Mouse (Mus musculus): ENCODE measurements around the gene Sprr2f. TPM values are rescaled to one million over a fixed set of nuclear protein-coding genes. Genes with fewer than 3 reads are reported as not detected.

Sprr2f gene
- total RNA-seq (2014; rRNA removed) (not detected in 2 replicates), polyA plus RNA-seq (2015; fragmentation: Nextera tagmentation; extraction: Ambion mirVana) (not detected in 2 replicates)

GRCm38 (mm10) chr3:92364887-92365286, at the start of gene Sprr2f:
Gene Sprr2f, plus strand, starts transcription at chr3:92365187.
- WGBS: 64% methylated on average over 3 of the region's 3 CpGs
- Histone ChIP-seq H3K9me3 (ENCODE audit: low read length) (no peaks in the 10 kb centered on the region), H3K4me3 (ENCODE audit: low read length) (no peak within 1 kb of the TSS), H3K27ac (no peak within 1 kb of the TSS), H3K36me3 (ENCODE audit: insufficient read depth, low read length) (no peaks in the 10 kb centered on the region), H3K9ac (replicated peaks; ENCODE audit: low read length) (no peak within 1 kb of the TSS), H3K27me3 (ENCODE audit: insufficient read depth, low read length) (no peaks in the 10 kb centered on the region), H3K4me1 (ENCODE audit: insufficient read depth, low read length) (no peaks in the 10 kb centered on the region), H3K4me2 (ENCODE audit: low read depth, low read length) (no peak within 1 kb of the TSS)
- DNase-seq (ENCODE audit: low spot score) (no peak), ATAC-seq (no peak)
- no peak for TF ChIP-seq CTCF (IDR thresholded peaks at IDR 0.05; ENCODE audit: low read depth)

- no peak for DNase-seq (ENCODE audit: low spot score)
- ATAC-seq: no peak
- Histone ChIP-seq H3K9me3 (ENCODE audit: low read length) (no peaks in the 10 kb centered on the region), H3K9ac (replicated peaks; ENCODE audit: low read length) (no peak within 1 kb of the TSS), H3K27me3 (ENCODE audit: insufficient read depth, low read length) (no peaks in the 10 kb centered on the region), H3K4me3 (ENCODE audit: low read length) (no peak within 1 kb of the TSS), H3K27ac (no peak within 1 kb of the TSS), H3K36me3 (ENCODE audit: insufficient read depth, low read length) (no peaks in the 10 kb centered on the region), H3K4me2 (ENCODE audit: low read depth, low read length) (no peak within 1 kb of the TSS), H3K4me1 (ENCODE audit: insufficient read depth, low read length) (no peaks in the 10 kb centered on the region)
- TF ChIP-seq CTCF (IDR thresholded peaks at IDR 0.05; ENCODE audit: low read depth): no peak
- 79% methylated on average over 2 of the region's 2 CpGs for WGBS
Observed at GRCm38 (mm10) chr3:92316320-92316719, 48.7 kb upstream of the Sprr2f start, which contains the start of gene Sprr2b. Gene Sprr2b, plus strand, starts transcription at chr3:92316620.

- Histone ChIP-seq H3K36me3 (ENCODE audit: insufficient read depth, low read length) (no peaks in the 10 kb centered on the region), H3K9ac (replicated peaks; ENCODE audit: low read length) (no peak overlapping the region), H3K27me3 (ENCODE audit: insufficient read depth, low read length) (no peaks in the 10 kb centered on the region), H3K4me3 (ENCODE audit: low read length) (no peak overlapping the region), H3K4me1 (ENCODE audit: insufficient read depth, low read length) (no peaks in the 10 kb centered on the region), H3K4me2 (ENCODE audit: low read depth, low read length) (no peak overlapping the region), H3K9me3 (ENCODE audit: low read length) (no peaks in the 10 kb centered on the region), H3K27ac (no peak overlapping the region)
- ATAC-seq (no peak), DNase-seq (ENCODE audit: low spot score) (no peak)
- no peak for TF ChIP-seq CTCF (IDR thresholded peaks at IDR 0.05; ENCODE audit: low read depth)
- WGBS: 70% methylated on average over 2 of the region's 2 CpGs
Observed at GRCm38 (mm10) chr3:92317384-92317783, 47.6 kb upstream of the Sprr2f start.

- H3K9ac ChIP-seq (replicated peaks; ENCODE audit: low read length): no peak overlapping the region
- H3K27me3 ChIP-seq (ENCODE audit: insufficient read depth, low read length): no peaks in the 10 kb centered on the region
- H3K4me1 ChIP-seq (ENCODE audit: insufficient read depth, low read length): no peaks in the 10 kb centered on the region
- H3K9me3 ChIP-seq (ENCODE audit: low read length): no peaks in the 10 kb centered on the region
- ATAC-seq (no peak), DNase-seq (ENCODE audit: low spot score) (no peak)
- H3K36me3 ChIP-seq (ENCODE audit: insufficient read depth, low read length): no peaks in the 10 kb centered on the region
- TF ChIP-seq CTCF (IDR thresholded peaks at IDR 0.05; ENCODE audit: low read depth): no peak
- 92% methylated on average over 1 of the region's 1 CpGs for WGBS
- H3K4me2 ChIP-seq (ENCODE audit: low read depth, low read length): no peak overlapping the region
- H3K4me3 ChIP-seq (ENCODE audit: low read length): no peak overlapping the region
- no peak overlapping the region for H3K27ac ChIP-seq
Observed at GRCm38 (mm10) chr3:92336278-92336677, 28.7 kb upstream of the Sprr2f start.

GRCm38 (mm10) chr3:92338840-92339239, 26.1 kb upstream of the Sprr2f start, which contains the start of gene Sprr2d:
Gene Sprr2d, plus strand, starts transcription at chr3:92339140.
- ATAC-seq (no peak), DNase-seq (ENCODE audit: low spot score) (no peak)
- Histone ChIP-seq H3K4me3 (ENCODE audit: low read length) (no peak within 1 kb of the TSS), H3K4me2 (ENCODE audit: low read depth, low read length) (no peak within 1 kb of the TSS), H3K4me1 (ENCODE audit: insufficient read depth, low read length) (no peaks in the 10 kb centered on the region), H3K36me3 (ENCODE audit: insufficient read depth, low read length) (no peaks in the 10 kb centered on the region), H3K27me3 (ENCODE audit: insufficient read depth, low read length) (no peaks in the 10 kb centered on the region), H3K27ac (no peak within 1 kb of the TSS), H3K9me3 (ENCODE audit: low read length) (no peaks in the 10 kb centered on the region), H3K9ac (replicated peaks; ENCODE audit: low read length) (no peak within 1 kb of the TSS)
- TF ChIP-seq CTCF (IDR thresholded peaks at IDR 0.05; ENCODE audit: low read depth): no peak
- WGBS: 93% methylated on average over 5 of the region's 5 CpGs

GRCm38 (mm10) chr3:92351843-92352242, 13.1 kb upstream of the Sprr2f start, which contains the start of gene Sprr2e:
Gene Sprr2e, plus strand, starts transcription at chr3:92352143.
- no peak for TF ChIP-seq CTCF (IDR thresholded peaks at IDR 0.05; ENCODE audit: low read depth)
- Histone ChIP-seq H3K27ac (no peak within 1 kb of the TSS), H3K36me3 (ENCODE audit: insufficient read depth, low read length) (no peaks in the 10 kb centered on the region), H3K9me3 (ENCODE audit: low read length) (no peaks in the 10 kb centered on the region), H3K4me1 (ENCODE audit: insufficient read depth, low read length) (no peaks in the 10 kb centered on the region), H3K9ac (replicated peaks; ENCODE audit: low read length) (no peak within 1 kb of the TSS), H3K4me3 (ENCODE audit: low read length) (no peak within 1 kb of the TSS), H3K27me3 (ENCODE audit: insufficient read depth, low read length) (no peaks in the 10 kb centered on the region), H3K4me2 (ENCODE audit: low read depth, low read length) (no peak within 1 kb of the TSS)
- WGBS: 85% methylated on average over 2 of the region's 2 CpGs
- ATAC-seq (no peak), DNase-seq (ENCODE audit: low spot score) (no peak)

- DNase-seq (ENCODE audit: low spot score): no peak
- no peak for ATAC-seq
- Histone ChIP-seq H3K4me3 (ENCODE audit: low read length) (no peak overlapping the region), H3K4me1 (ENCODE audit: insufficient read depth, low read length) (no peaks in the 10 kb centered on the region), H3K9me3 (ENCODE audit: low read length) (no peaks in the 10 kb centered on the region), H3K27me3 (ENCODE audit: insufficient read depth, low read length) (no peaks in the 10 kb centered on the region), H3K9ac (replicated peaks; ENCODE audit: low read length) (no peak overlapping the region), H3K36me3 (ENCODE audit: insufficient read depth, low read length) (no peaks in the 10 kb centered on the region), H3K27ac (no peak overlapping the region), H3K4me2 (ENCODE audit: low read depth, low read length) (no peak overlapping the region)
- no peak for TF ChIP-seq CTCF (IDR thresholded peaks at IDR 0.05; ENCODE audit: low read depth)
Observed at GRCm38 (mm10) chr3:92361619-92362018, 3.4 kb upstream of the Sprr2f start.
